In the genomic region with DNA sequence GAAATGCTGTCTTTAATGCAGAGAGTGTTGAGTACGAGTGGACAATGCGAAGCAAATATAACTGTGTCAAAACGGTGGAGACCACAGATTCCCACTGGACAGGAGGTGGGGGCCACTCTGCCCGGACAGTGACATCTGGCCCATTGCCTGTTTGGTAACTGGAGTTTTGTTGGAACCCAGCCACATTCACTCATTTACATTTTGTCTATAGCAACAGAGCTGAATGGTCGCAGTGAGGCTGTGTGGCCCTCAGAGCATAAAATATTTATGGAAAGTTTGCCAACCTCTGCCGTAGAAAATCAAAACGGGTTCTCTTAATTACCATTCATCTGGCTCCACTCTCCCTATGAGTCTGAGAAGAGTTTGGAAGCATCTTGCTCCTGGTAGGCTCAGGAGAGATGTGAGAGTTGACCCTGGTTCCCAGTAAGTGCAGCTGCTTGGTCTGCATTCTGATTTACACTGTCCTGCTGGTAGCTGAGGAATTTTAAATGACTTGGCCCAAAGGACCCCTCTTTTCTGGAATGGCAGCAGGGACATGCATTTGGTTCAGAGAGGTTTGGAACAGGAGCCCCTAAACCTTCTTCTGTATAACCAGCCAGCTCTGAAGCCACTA, we compare ENCODE assay signal across 21 mouse cellular contexts.
A peak's percentile ranks its signal among the peaks of the same experiment; 100 is the strongest.
DNase-seq lines count a peak whose midpoint lies in the region; ATAC-seq and TF ChIP-seq lines count a peak whose summit lies in the region.
"Had no signal": no experiment of that assay in that cellular context is flagged by ENCODE, and none has a peak within 500 bp of the region (broad histone marks: within the 10 kb centered on the region; RNA-seq: fewer than 3 reads in every experiment).

No protein-coding gene starts in this region.

- TF ChIP-seq CTCF in lung, embryonic 14.5 days (IDR thresholded peaks at IDR 0.05; ENCODE audit: low read depth): no peak
- no peak for TF ChIP-seq CTCF in lung, adult 2 months (IDR thresholded peaks at IDR 0.05; ENCODE audit: insufficient read depth, low read length)

- no peak for TF ChIP-seq POLR2A in lung, adult 2 months (IDR thresholded peaks at IDR 0.05; ENCODE audit: borderline replicate concordance, extremely low read depth, low read depth, low read length)

- H3K27ac ChIP-seq in lung, embryonic 14.5 days (ENCODE audit: low read depth): no peak overlapping the region
- 0 out of 2 replicates have a peak overlapping the region, but pooled peaks have one; percentile 5 for H3K27ac ChIP-seq in hindbrain, embryonic 12.5 days
- no peak overlapping the region for H3K27ac ChIP-seq in midbrain, embryonic 16.5 days (ENCODE audit: low read length)
- H3K27ac ChIP-seq: heart, embryonic 13.5 days; kidney, postnatal 0 days; left cerebral cortex, adult 2 months; limb, embryonic 12.5 days; liver, embryonic 14.5 days had no signal

- peaks cover 3% of the 10 kb centered on the region; the same call in 1 of the 2 replicates for H3K4me1 ChIP-seq in lung, embryonic 14.5 days (ENCODE audit: insufficient read depth)
- no peaks in the 10 kb centered on the region for H3K4me1 ChIP-seq in lung, adult 2 months (ENCODE audit: control insufficient read depth, insufficient read depth, low read length)
- H3K4me1 ChIP-seq in hindbrain, embryonic 12.5 days: 0 out of 2 replicates have a peak, but pooled peaks cover 3% of the 10 kb centered on the region
- H3K4me1 ChIP-seq in midbrain, embryonic 16.5 days (ENCODE audit: control insufficient read depth, insufficient read depth, low read length): no peaks in the 10 kb centered on the region
- H3K4me1 ChIP-seq: limb, embryonic 12.5 days had no signal

- no peak overlapping the region for H3K4me3 ChIP-seq in lung, embryonic 14.5 days (ENCODE audit: low read depth, low read length)
- no peak overlapping the region for H3K4me3 ChIP-seq in lung, adult 2 months (replicated peaks; ENCODE audit: extremely low read depth, low read depth, low read length)
- no peak overlapping the region for H3K4me3 ChIP-seq in hindbrain, embryonic 12.5 days
- no peak overlapping the region for H3K4me3 ChIP-seq in midbrain, embryonic 16.5 days (ENCODE audit: low read depth, low read length)
- H3K4me3 ChIP-seq: heart, embryonic 13.5 days; left cerebral cortex, adult 2 months; limb, embryonic 12.5 days had no signal

- H3K9ac ChIP-seq in lung, embryonic 14.5 days: no peak overlapping the region
- H3K9ac ChIP-seq in hindbrain, embryonic 12.5 days: no peak overlapping the region
- no peak overlapping the region for H3K9ac ChIP-seq in midbrain, embryonic 16.5 days (ENCODE audit: low read depth, low read length)
- H3K9ac ChIP-seq: heart, embryonic 13.5 days; limb, embryonic 12.5 days; liver, embryonic 14.5 days had no signal

- H3K9me3 ChIP-seq in lung, embryonic 14.5 days (ENCODE audit: low read depth, low read length): no peaks in the 10 kb centered on the region
- H3K9me3 ChIP-seq in hindbrain, embryonic 12.5 days (replicated peaks): no peaks in the 10 kb centered on the region
- no peaks in the 10 kb centered on the region for H3K9me3 ChIP-seq in midbrain, embryonic 16.5 days (replicated peaks; ENCODE audit: control insufficient read depth, low read length, poor library complexity, severe bottlenecking)
- H3K9me3 ChIP-seq: limb, embryonic 12.5 days had no signal

- 51% methylated on average over 7 of the region's 7 CpGs for WGBS in lung, embryonic 14.5 days
- WGBS in lung, adult 2 months: 68% methylated on average over 7 of the region's 7 CpGs
- WGBS in hindbrain, embryonic 12.5 days: 49% methylated on average over 7 of the region's 7 CpGs
- 40% methylated on average over 7 of the region's 7 CpGs for WGBS in midbrain, embryonic 16.5 days

- no peaks in the 10 kb centered on the region for H3K27me3 ChIP-seq in lung, embryonic 14.5 days (ENCODE audit: insufficient read depth, low read length)
- no peaks in the 10 kb centered on the region for H3K27me3 ChIP-seq in hindbrain, embryonic 12.5 days
- no peaks in the 10 kb centered on the region for H3K27me3 ChIP-seq in midbrain, embryonic 16.5 days (ENCODE audit: control insufficient read depth, insufficient read depth, low read depth, low read length)
- H3K27me3 ChIP-seq: CH12.LX; heart, embryonic 13.5 days had no signal

- peak; percentile 30 to 33 for DNase-seq in cerebellum, postnatal 10 days
- DNase-seq in cerebellum, adult 8-10 months: no peak
- DNase-seq in lung, embryonic 14.5 days: peak; percentile 84
- no peak for DNase-seq in lung, adult 2 months
- DNase-seq in spleen, adult 18-20 months: no peak
- DNase-seq in liver: no peak
- DNase-seq: adrenal gland, adult 2 months; cerebellum, adult 11 months; heart, adult 11 months; heart, postnatal 4 days; kidney, adult 11 months; lung, postnatal 36 days; right cerebral cortex, adult 18-20 months had no signal

- no peak overlapping the region for H3K4me2 ChIP-seq in lung, embryonic 14.5 days
- H3K4me2 ChIP-seq in hindbrain, embryonic 12.5 days (replicated peaks): no peak overlapping the region
- H3K4me2 ChIP-seq in midbrain, embryonic 16.5 days (ENCODE audit: low read length): no peak overlapping the region
- H3K4me2 ChIP-seq: heart, embryonic 13.5 days; limb, embryonic 12.5 days had no signal

- ATAC-seq in lung, embryonic 14.5 days (ENCODE audit: insufficient read depth): peak; percentile 70
- ATAC-seq in hindbrain, embryonic 12.5 days (ENCODE audit: low FRiP score): peak; percentile 71
- peak; percentile 54; the same call in 1 of the 2 replicates for ATAC-seq in midbrain, embryonic 16.5 days

- H3K36me3 ChIP-seq in lung, embryonic 14.5 days (ENCODE audit: insufficient read depth): no peaks in the 10 kb centered on the region
- no peaks in the 10 kb centered on the region for H3K36me3 ChIP-seq in hindbrain, embryonic 12.5 days
- no peaks in the 10 kb centered on the region for H3K36me3 ChIP-seq in midbrain, embryonic 16.5 days (ENCODE audit: control insufficient read depth, insufficient read depth, low read length)
- H3K36me3 ChIP-seq: heart, embryonic 13.5 days; limb, embryonic 12.5 days had no signal

Comparison
In these comparisons a context has a peak if more than half of its experiments do, and no peak if none do; other contexts are left out.
1. DNase-seq: peak in cerebellum, postnatal 10 days (2 of 2) and lung, embryonic 14.5 days (single experiment); none in cerebellum, adult 8-10 months (single experiment), lung, adult 2 months (single experiment), spleen, adult 18-20 months (0 of 2) and liver (single experiment).
2. Peak in every context shown above with its lines, with median percentiles within 50 percentile points of each other: ATAC-seq.